Mouse (Mus musculus) megakaryocyte, embryonic 14.5 days (primary cell): Measurements from ENCODE around the gene Ldb1. TPM values are rescaled to one million over a fixed set of nuclear protein-coding genes. Genes with fewer than 3 reads are reported as not detected.

ENCODE experiments used
- H3K27me3 ChIP-seq: replicated peaks from 2 replicates; pipeline ENCODE3; 2012; ENCODE audit warnings: inconsistent platforms
- H3K36me3 ChIP-seq: replicated peaks from 2 replicates; pipeline ENCODE3; 2012; ENCODE audit warnings: low read length, inconsistent platforms, mixed read lengths
- H3K4me1 ChIP-seq: 2 replicates; pipeline ENCODE4 v1.6.1; 2012; ENCODE audit warnings: inconsistent platforms
- H3K4me3 ChIP-seq: replicated peaks from 2 replicates; pipeline ENCODE3; 2012; ENCODE audit warnings: moderate library complexity, mild to moderate bottlenecking, inconsistent platforms
- H3K9me3 ChIP-seq: 2 replicates; pipeline ENCODE4 v1.6.1; 2012; ENCODE audit warnings: inconsistent platforms
- FLI1 ChIP-seq: IDR thresholded peaks from 2 replicates; pipeline ENCODE4 v1.6.1; 2012; ENCODE audit warnings: low read length, inconsistent platforms, mixed read lengths
- GATA1 ChIP-seq: IDR thresholded peaks from 3 replicates; pipeline ENCODE4 v1.6.1; 2012; ENCODE audit warnings: mixed read lengths, low read length, inconsistent platforms, borderline replicate concordance
- polyA plus RNA-seq: library from polyadenylated mRNA; stranded (reverse); fragments of >175 nt; gene quantifications from 2 replicates; pipeline ENCODE4 v1.2.3, GENCODE M21; 2012; ENCODE audit warnings: low replicate concordance; ENCODE audit not compliant: insufficient read depth

Ldb1 gene
- polyA plus RNA-seq, 1 experiment: 424 TPM

- H3K4me1 ChIP-seq: peaks cover 74% of the 10 kb centered on the region
- TF ChIP-seq FLI1 (no peak), GATA1 (no peak)
- H3K9me3 ChIP-seq: no peaks in the 10 kb centered on the region
- H3K4me3 ChIP-seq: no peak overlapping the region
- no peaks in the 10 kb centered on the region for H3K36me3 ChIP-seq
- no peaks in the 10 kb centered on the region for H3K27me3 ChIP-seq
These were observed 1.6 kb upstream of the Ldb1 start for GRCm38 (mm10) chr19:46046621-46047025.

- Histone ChIP-seq H3K4me3 (peak overlapping the region; percentile 100), H3K4me1 (peaks cover 76% of the 10 kb centered on the region), H3K27me3 (no peaks in the 10 kb centered on the region), H3K9me3 (no peaks in the 10 kb centered on the region), H3K36me3 (peaks cover 5% of the 10 kb centered on the region)
- TF ChIP-seq FLI1: no peak
- no peak for TF ChIP-seq GATA1
These were observed 790 bp upstream of the Ldb1 start for GRCm38 (mm10) chr19:46045696-46046311.

GRCm38 (mm10) chr19:46044271-46044992 lies 582 bp downstream of the Ldb1 start, which contains the start of gene Pprc1:
TSS of gene Pprc1 (plus strand) at chr19:46044886.
- H3K27me3 ChIP-seq: no peaks in the 10 kb centered on the region
- H3K4me1 ChIP-seq: peaks cover 76% of the 10 kb centered on the region
- H3K4me3 ChIP-seq: peak within 1 kb of the TSS; percentile 100
- H3K9me3 ChIP-seq: no peaks in the 10 kb centered on the region
- H3K36me3 ChIP-seq: peaks cover 5% of the 10 kb centered on the region
- TF ChIP-seq FLI1: no peak
- no peak for TF ChIP-seq GATA1

GRCm38 (mm10) chr19:46043380-46043779 lies 1.6 kb downstream of the Ldb1 start:
- Histone ChIP-seq H3K9me3 (no peaks in the 10 kb centered on the region), H3K36me3 (peaks cover 5% of the 10 kb centered on the region), H3K4me1 (peaks cover 78% of the 10 kb centered on the region), H3K4me3 (peak overlapping the region; percentile 100), H3K27me3 (no peaks in the 10 kb centered on the region)
- TF ChIP-seq FLI1 (no peak), GATA1 (no peak)

- H3K9me3 ChIP-seq: no peaks in the 10 kb centered on the region
These were observed 2.5 kb downstream of the Ldb1 start for GRCm38 (mm10) chr19:46042476-46043011.

GRCm38 (mm10) chr19:46041933-46042475 lies 3.0 kb downstream of the Ldb1 start:
- H3K27me3 ChIP-seq: no peaks in the 10 kb centered on the region
- peak overlapping the region; percentile 100 for H3K4me3 ChIP-seq
- TF ChIP-seq FLI1 (no peak), GATA1 (no peak)
- H3K9me3 ChIP-seq: no peaks in the 10 kb centered on the region
- peaks cover 9% of the 10 kb centered on the region for H3K36me3 ChIP-seq
- peaks cover 82% of the 10 kb centered on the region for H3K4me1 ChIP-seq

More at GRCm38 (mm10) chr19:46042476-46043011, 2.5 kb downstream of the Ldb1 start:
- Histone ChIP-seq H3K4me1 (peaks cover 82% of the 10 kb centered on the region), H3K4me3 (peak overlapping the region; percentile 100), H3K27me3 (no peaks in the 10 kb centered on the region), H3K36me3 (peaks cover 5% of the 10 kb centered on the region)
- TF ChIP-seq GATA1 (no peak), FLI1 (no peak)

- H3K27me3 ChIP-seq: no peaks in the 10 kb centered on the region
- no peak for TF ChIP-seq GATA1
- no peak for TF ChIP-seq FLI1
- H3K36me3 ChIP-seq: peaks cover 14% of the 10 kb centered on the region
- no peaks in the 10 kb centered on the region for H3K9me3 ChIP-seq
- peaks cover 82% of the 10 kb centered on the region for H3K4me1 ChIP-seq
- peak overlapping the region; percentile 100 for H3K4me3 ChIP-seq
These were observed 3.6 kb downstream of the Ldb1 start for GRCm38 (mm10) chr19:46041299-46041932.

GRCm38 (mm10) chr19:46040149-46040902 lies 4.7 kb downstream of the Ldb1 start:
- Histone ChIP-seq H3K4me1 (peaks cover 79% of the 10 kb centered on the region), H3K36me3 (peaks cover 25% of the 10 kb centered on the region), H3K9me3 (no peaks in the 10 kb centered on the region), H3K27me3 (no peaks in the 10 kb centered on the region), H3K4me3 (peak overlapping the region; percentile 97)
- no peak for TF ChIP-seq FLI1
- no peak for TF ChIP-seq GATA1

GRCm38 (mm10) chr19:46039478-46039877 lies 5.5 kb downstream of the Ldb1 start:
- no peaks in the 10 kb centered on the region for H3K27me3 ChIP-seq
- H3K9me3 ChIP-seq: no peaks in the 10 kb centered on the region
- peaks cover 87% of the 10 kb centered on the region for H3K4me1 ChIP-seq
- peak overlapping the region; percentile 97 for H3K4me3 ChIP-seq
- peaks cover 34% of the 10 kb centered on the region for H3K36me3 ChIP-seq
- TF ChIP-seq FLI1 (no peak), GATA1 (no peak)
